In the genomic region with DNA sequence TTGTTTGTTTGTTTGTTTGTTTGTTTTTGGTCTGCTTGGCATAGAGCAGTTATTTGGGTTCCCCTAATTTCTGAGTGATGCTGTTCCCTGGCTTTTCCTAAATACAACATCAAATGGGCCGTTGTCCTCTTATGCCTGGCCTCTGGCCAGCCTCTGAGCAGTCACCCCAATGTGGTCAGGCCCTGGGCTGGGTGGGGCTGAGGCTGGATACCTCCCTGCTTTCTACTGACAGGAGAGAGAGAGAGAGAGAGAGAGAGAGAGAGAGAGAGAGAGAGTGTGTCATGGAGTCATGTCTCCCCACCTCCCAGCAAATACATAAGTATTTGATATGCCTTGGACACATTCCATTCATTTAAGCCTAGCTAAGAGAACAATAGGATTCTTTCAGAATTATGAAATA, we compare ENCODE assay signal across 8 mouse cellular contexts. TPM values are rescaled to one million over a fixed set of nuclear protein-coding genes. Genes with fewer than 3 reads are reported as not detected.
DNase-seq lines count a peak whose midpoint lies in the region; ATAC-seq lines count a peak whose summit lies in the region.

No protein-coding gene starts in this region.

- peak overlapping the region; percentile 67 for H3K4me3 ChIP-seq in kidney, embryonic 16.5 days (ENCODE audit: low read length)
- H3K4me3 ChIP-seq in hindbrain, embryonic 13.5 days = peak overlapping the region; percentile 57
- H3K4me3 ChIP-seq in neural tube, embryonic 12.5 days = no peak overlapping the region

- peak overlapping the region; percentile 90 for H3K9ac ChIP-seq in kidney, embryonic 16.5 days (replicated peaks; ENCODE audit: low read length)
- peak overlapping the region; percentile 3; the same call in 1 of the 2 replicates for H3K9ac ChIP-seq in hindbrain, embryonic 13.5 days
- no peak overlapping the region for H3K9ac ChIP-seq in neural tube, embryonic 12.5 days

- ATAC-seq in kidney, embryonic 16.5 days (ENCODE audit: low FRiP score, low TSS enrichment) = no peak
- no peak for ATAC-seq in hindbrain, embryonic 13.5 days (ENCODE audit: low FRiP score)
- ATAC-seq in neural tube, embryonic 12.5 days (ENCODE audit: low FRiP score, low read depth) = no peak

- no peak for DNase-seq in kidney, postnatal 4 days
- peak; percentile 54 for DNase-seq in adipocyte (ENCODE audit: low spot score)
- DNase-seq in right cerebral cortex, postnatal 4 days = no peak
- DNase-seq in cerebellum, adult 11 months = no peak
- no peak for DNase-seq in spleen, adult 18-20 months

- H3K4me1 ChIP-seq in kidney, embryonic 16.5 days (ENCODE audit: insufficient read depth, low read length) = peaks cover 29% of the 10 kb centered on the region
- peaks cover 18% of the 10 kb centered on the region for H3K4me1 ChIP-seq in hindbrain, embryonic 13.5 days (replicated peaks)
- H3K4me1 ChIP-seq in neural tube, embryonic 12.5 days = peaks cover 7% of the 10 kb centered on the region; the same call in 1 of the 2 replicates

- no peaks in the 10 kb centered on the region for H3K9me3 ChIP-seq in kidney, embryonic 16.5 days (ENCODE audit: low read length)
- H3K9me3 ChIP-seq in hindbrain, embryonic 13.5 days = no peaks in the 10 kb centered on the region
- no peaks in the 10 kb centered on the region for H3K9me3 ChIP-seq in neural tube, embryonic 12.5 days

- peaks cover 6% of the 10 kb centered on the region; the same call in 1 of the 2 replicates for H3K36me3 ChIP-seq in kidney, embryonic 16.5 days (ENCODE audit: insufficient read depth, low read length)
- no peaks in the 10 kb centered on the region for H3K36me3 ChIP-seq in hindbrain, embryonic 13.5 days
- no peaks in the 10 kb centered on the region for H3K36me3 ChIP-seq in neural tube, embryonic 12.5 days

- H3K27ac ChIP-seq in kidney, embryonic 16.5 days (ENCODE audit: low read length) = peak overlapping the region; percentile 95
- H3K27ac ChIP-seq in hindbrain, embryonic 13.5 days = no peak overlapping the region
- H3K27ac ChIP-seq in neural tube, embryonic 12.5 days = no peak overlapping the region

- WGBS in kidney, embryonic 16.5 days = 48% methylated on average over 1 of the region's 1 CpGs
- 71% methylated on average over 1 of the region's 1 CpGs for WGBS in hindbrain, embryonic 13.5 days
- WGBS in neural tube, embryonic 12.5 days = 82% methylated on average over 1 of the region's 1 CpGs

- H3K4me2 ChIP-seq in kidney, embryonic 16.5 days (replicated peaks; ENCODE audit: low read depth, low read length) = peak overlapping the region; percentile 82
- H3K4me2 ChIP-seq in hindbrain, embryonic 13.5 days = peak overlapping the region; percentile 88
- H3K4me2 ChIP-seq in neural tube, embryonic 12.5 days (replicated peaks) = peak overlapping the region; percentile 89

- H3K27me3 ChIP-seq in kidney, embryonic 16.5 days (ENCODE audit: insufficient read depth, low read length) = no peaks in the 10 kb centered on the region
- H3K27me3 ChIP-seq in hindbrain, embryonic 13.5 days = peaks cover 27% of the 10 kb centered on the region
- peaks cover 8% of the 10 kb centered on the region for H3K27me3 ChIP-seq in neural tube, embryonic 12.5 days (replicated peaks)

RNA-seq across cellular contexts. Expression of a gene that starts 1.7 kb away (rescaled TPM):
- 487 TPM in 2 replicates for polyA plus RNA-seq in kidney, embryonic 16.5 days (2015; fragmentation: Nextera tagmentation; extraction: Ambion mirVana)
- polyA plus RNA-seq in hindbrain, embryonic 13.5 days (2015; fragmentation: Nextera tagmentation; extraction: Ambion mirVana) = 191 and 200 TPM in 2 replicates
- polyA plus RNA-seq in neural tube, embryonic 12.5 days (2016; fragmentation: Nextera tagmentation; extraction: Ambion mirVana) = 248 and 305 TPM in 2 replicates

RNA-seq across cellular contexts. Expression of a gene that starts 36.3 kb away (rescaled TPM):
- 1,206 and 1,400 TPM in 2 replicates for polyA plus RNA-seq in kidney, embryonic 16.5 days (2015; fragmentation: Nextera tagmentation; extraction: Ambion mirVana)
- polyA plus RNA-seq in hindbrain, embryonic 13.5 days (2015; fragmentation: Nextera tagmentation; extraction: Ambion mirVana) = 225 and 247 TPM in 2 replicates
- polyA plus RNA-seq in neural tube, embryonic 12.5 days (2016; fragmentation: Nextera tagmentation; extraction: Ambion mirVana) = 324 and 328 TPM in 2 replicates
